Mouse (Mus musculus): ENCODE results near the gene Prokr1.

The Prokr1 gene

GRCm38 (mm10) chr6:87567686-87568593 lies 22.6 kb downstream of the Prokr1 start:
- no peak for DNase-seq (ENCODE audit: low read depth, low spot score)

- no peak for DNase-seq (ENCODE audit: low read depth, low spot score)
Measured at GRCm38 (mm10) chr6:87565166-87565565, 25.4 kb downstream of the Prokr1 start.

GRCm38 (mm10) chr6:87564356-87564755 lies 26.2 kb downstream of the Prokr1 start:
- DNase-seq (ENCODE audit: low read depth, low spot score), result no peak

- DNase-seq (ENCODE audit: low read depth, low spot score), result no peak
Measured at GRCm38 (mm10) chr6:87553724-87554123, 36.8 kb downstream of the Prokr1 start.

GRCm38 (mm10) chr6:87552054-87552807 lies 38.3 kb downstream of the Prokr1 start:
- no peak for DNase-seq (ENCODE audit: low read depth, low spot score)

GRCm38 (mm10) chr6:87547836-87548235 lies 42.7 kb downstream of the Prokr1 start:
- DNase-seq (ENCODE audit: low read depth, low spot score), result no peak

GRCm38 (mm10) chr6:87547431-87547830 lies 43.1 kb downstream of the Prokr1 start:
- no peak for DNase-seq (ENCODE audit: low read depth, low spot score)

- peak; percentile 73 for DNase-seq (ENCODE audit: low read depth, low spot score)
Measured at GRCm38 (mm10) chr6:87545331-87546217, 45.0 kb downstream of the Prokr1 start.

- peak; percentile 13 for DNase-seq (ENCODE audit: low read depth, low spot score)
Measured at GRCm38 (mm10) chr6:87542027-87542426, 48.5 kb downstream of the Prokr1 start.

GRCm38 (mm10) chr6:87541171-87541571 lies 49.4 kb downstream of the Prokr1 start:
- DNase-seq (ENCODE audit: low read depth, low spot score), result no peak

- DNase-seq (ENCODE audit: low read depth, low spot score), result no peak
Measured at GRCm38 (mm10) chr6:87538376-87539270, 51.9 kb downstream of the Prokr1 start.

- DNase-seq (ENCODE audit: low read depth, low spot score), result no peak
Measured at GRCm38 (mm10) chr6:87537678-87538077, 52.9 kb downstream of the Prokr1 start.

GRCm38 (mm10) chr6:87536270-87536669 lies 54.3 kb downstream of the Prokr1 start:
- DNase-seq (ENCODE audit: low read depth, low spot score), result no peak

GRCm38 (mm10) chr6:87535651-87536050 lies 54.9 kb downstream of the Prokr1 start:
- no peak for DNase-seq (ENCODE audit: low read depth, low spot score)

- no peak for DNase-seq (ENCODE audit: low read depth, low spot score)
Measured at GRCm38 (mm10) chr6:87534855-87535575, 55.5 kb downstream of the Prokr1 start.

GRCm38 (mm10) chr6:87532953-87533710 lies 57.4 kb downstream of the Prokr1 start, which contains the start of gene Arhgap25:
Arhgap25 (minus strand) TSS chr6:87533259.
- DNase-seq (ENCODE audit: low read depth, low spot score), result no peak

- DNase-seq (ENCODE audit: low read depth, low spot score), result no peak
Measured at GRCm38 (mm10) chr6:87531456-87532015, 59.0 kb downstream of the Prokr1 start.

GRCm38 (mm10) chr6:87530386-87530785 lies 60.2 kb downstream of the Prokr1 start:
- DNase-seq (ENCODE audit: low read depth, low spot score), result no peak
